Mouse (Mus musculus): ENCODE results near the gene Acvrl1. TPM values are rescaled to one million over a fixed set of nuclear protein-coding genes. Genes with fewer than 3 reads are reported as not detected.

Gene Acvrl1
- total RNA-seq, 2 experiments from 2014 or later: 7.5 to 8.9 TPM

DNA sequence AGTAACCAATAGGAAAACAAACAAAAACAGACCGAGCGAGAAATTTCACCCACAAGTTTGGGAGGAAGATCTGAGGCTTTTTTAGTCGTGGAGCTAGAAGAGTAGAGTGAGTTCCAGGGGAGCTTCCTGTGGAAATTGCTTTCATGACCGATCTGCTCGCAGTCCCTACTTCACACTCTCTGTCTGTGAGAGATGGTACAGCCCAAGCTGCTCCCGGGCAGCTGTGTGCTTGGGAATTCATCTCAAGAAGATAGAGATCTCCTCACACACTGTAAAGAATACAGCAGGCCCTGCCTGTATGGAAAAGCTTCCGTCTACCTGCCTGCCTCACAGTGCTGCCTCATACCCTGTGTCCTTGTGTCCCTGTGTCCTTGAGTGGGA, 63.9 kb downstream of the Acvrl1 start:
- DNase-seq: no peak

DNA sequence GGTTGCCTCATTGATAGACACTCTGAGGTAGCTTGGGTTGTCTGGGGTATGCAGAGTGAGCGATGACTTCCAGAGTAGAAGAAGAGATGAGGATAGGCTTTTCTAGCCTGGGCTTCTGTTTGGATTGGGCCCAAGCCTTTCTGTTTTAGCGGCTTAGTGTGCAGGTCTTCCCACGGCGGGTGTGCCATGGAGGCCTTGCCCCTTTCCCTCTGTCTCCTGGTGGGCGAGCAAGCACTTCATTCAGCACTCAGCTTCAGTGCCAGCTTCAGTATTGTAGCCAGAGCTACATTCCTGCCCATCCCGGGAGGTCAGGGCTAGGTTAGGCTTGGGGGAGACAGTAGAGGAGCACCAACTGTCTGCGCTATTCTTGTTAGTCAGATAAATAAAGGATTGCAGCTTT, 64.3 kb downstream of the Acvrl1 start:
- DNase-seq: no peak

DNA sequence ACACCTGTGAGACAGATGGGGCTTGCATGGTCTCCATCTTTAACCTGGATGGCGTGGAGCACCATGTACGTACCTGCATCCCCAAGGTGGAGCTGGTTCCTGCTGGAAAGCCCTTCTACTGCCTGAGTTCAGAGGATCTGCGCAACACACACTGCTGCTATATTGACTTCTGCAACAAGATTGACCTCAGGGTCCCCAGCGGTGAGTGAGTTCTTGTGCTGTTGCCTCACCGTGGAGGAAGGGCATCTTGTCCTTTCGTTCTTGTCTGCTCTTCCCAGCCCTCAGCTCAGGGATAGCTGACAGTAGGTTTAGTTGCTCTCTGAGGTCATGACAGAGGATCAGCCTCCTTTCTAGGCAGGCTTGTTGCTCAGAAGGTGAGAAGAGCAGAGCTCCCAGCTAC, 65.6 kb downstream of the Acvrl1 start:
- DNase-seq: no peak

Small RNA genes lying within 50 kb of the gene (microRNA-seq; reads per million reads assigned to microRNA genes)
- 4.5 to 4.7 reads per million in 2 experiments for gene Mir6962

Other genes starting within 250 kb of the Acvrl1 start
- gene Gm47841, start 81.1 kb upstream of the Acvrl1 start, total RNA-seq (2021): not detected
- 1 to 10 TPM; 1.1 to 1.2 TPM for gene Fignl2, start 50.0 kb upstream of the Acvrl1 start, total RNA-seq (2021)
- not detected for gene Ankrd33, start 12.8 kb upstream of the Acvrl1 start, total RNA-seq (2021)
- 10 to 100 TPM; 85.2 to 88.5 TPM for gene Acvr1b, start 45.5 kb downstream of the Acvrl1 start, total RNA-seq (2021)
- gene Grasp, start 95.7 kb downstream of the Acvrl1 start, total RNA-seq (2021): 10 to 100 TPM; 68.7 to 70.3 TPM
- gene Nr4a1, start 125.7 kb downstream of the Acvrl1 start, total RNA-seq (2021): 10 to 100 TPM; 53.8 to 63.8 TPM
- gene Atg101, start 155.8 kb downstream of the Acvrl1 start, total RNA-seq (2021): 10 to 100 TPM; 48.8 to 49.5 TPM
- gene 6030408B16Rik, start 164.7 kb downstream of the Acvrl1 start, total RNA-seq (2021): under 1 TPM; 0.20 to 0.30 TPM
- gene Krt80, start 241.6 kb downstream of the Acvrl1 start, total RNA-seq (2021): under 1 TPM in 1 of 2 experiments, not detected in 1; 0.46 TPM

Data from layer of hippocampus, postnatal 36 days (tissue).